Mouse (Mus musculus) layer of hippocampus, adult 11-12 months (tissue): ENCODE data around the gene Ptn.
A peak's percentile ranks its signal among the peaks of the same experiment; 100 is the strongest.

Source experiments
- DNase-seq: peaks from one replicate; pipeline ENCODE4 v3.0.0; 2022; ENCODE audit warnings: low spot score

Gene Ptn

GRCm38 (mm10) chr6:36815992-36816391 lies 6.0 kb upstream of the Ptn start:
- no peak for DNase-seq

GRCm38 (mm10) chr6:36812666-36813515 lies 2.9 kb upstream of the Ptn start:
- DNase-seq, result no peak

- no peak for DNase-seq
Measured at GRCm38 (mm10) chr6:36810448-36810847, 428 bp upstream of the Ptn start.

GRCm38 (mm10) chr6:36809311-36809726 lies 701 bp downstream of the Ptn start:
- DNase-seq, result no peak

GRCm38 (mm10) chr6:36808306-36809058 lies 1.5 kb downstream of the Ptn start:
- no peak for DNase-seq

- DNase-seq, result no peak
Measured at GRCm38 (mm10) chr6:36806906-36807305, 3.1 kb downstream of the Ptn start.

- DNase-seq, result no peak
Measured at GRCm38 (mm10) chr6:36800309-36800946, 9.6 kb downstream of the Ptn start.

GRCm38 (mm10) chr6:36797066-36797655 lies 12.9 kb downstream of the Ptn start:
- peak; percentile 38 for DNase-seq

GRCm38 (mm10) chr6:36794535-36794934 lies 15.5 kb downstream of the Ptn start:
- no peak for DNase-seq

GRCm38 (mm10) chr6:36793775-36794174 lies 16.2 kb downstream of the Ptn start:
- no peak for DNase-seq

- DNase-seq, result no peak
Measured at GRCm38 (mm10) chr6:36789261-36789660, 20.8 kb downstream of the Ptn start.

GRCm38 (mm10) chr6:36788576-36789191 lies 21.3 kb downstream of the Ptn start:
- no peak for DNase-seq

GRCm38 (mm10) chr6:36784682-36785208 lies 25.3 kb downstream of the Ptn start:
- DNase-seq, result peak; percentile 33

- no peak for DNase-seq
Measured at GRCm38 (mm10) chr6:36782481-36782880, 27.5 kb downstream of the Ptn start.

- DNase-seq, result peak; percentile 42
Measured at GRCm38 (mm10) chr6:36777567-36778337, 32.3 kb downstream of the Ptn start.

GRCm38 (mm10) chr6:36777039-36777438 lies 33.0 kb downstream of the Ptn start:
- DNase-seq, result no peak

GRCm38 (mm10) chr6:36775647-36776360 lies 34.2 kb downstream of the Ptn start:
- DNase-seq, result no peak

- no peak for DNase-seq
Measured at GRCm38 (mm10) chr6:36772541-36772940, 37.5 kb downstream of the Ptn start.

GRCm38 (mm10) chr6:36769012-36769411 lies 41.0 kb downstream of the Ptn start:
- DNase-seq, result no peak

- no peak for DNase-seq
Measured at GRCm38 (mm10) chr6:36766941-36767340, 43.1 kb downstream of the Ptn start.
